Mouse (Mus musculus) neural tube, embryonic 11.5 days (tissue): ENCODE measurements at regions not wholly inside any gene's neighbourhood (a gene's known extent, or its start where the extent isn't known, plus 50 kb on each side); places are given as distances from the start of the nearest gene placed in this dataset.

Source experiments
- ATAC-seq: fragments of 200-750 bp; cut with Nextera tagmentation; 2 replicates; pipeline ENCODE4 v1.8.0; 2017; ENCODE audit warnings: moderate number of reproducible peaks, mild to moderate bottlenecking, moderate TSS enrichment, moderate library complexity; ENCODE audit not compliant: insufficient read depth, low FRiP score, low TSS enrichment
- DNase-seq: peaks from one replicate; pipeline ENCODE4 v3.0.0-alpha.2; 2015; ENCODE audit warnings: low spot score
- H3K27ac ChIP-seq: fragments of 300-500 bp; sonication (generic); 2 replicates; pipeline ENCODE4 v1.5.1; 2014; ENCODE audit warnings: low read depth, mild to moderate bottlenecking, low read length
- H3K27me3 ChIP-seq: fragments of 300-500 bp; sonication (generic); 2 replicates; pipeline ENCODE4 v1.6.1; 2014; ENCODE audit warnings: mild to moderate bottlenecking, low read length, mixed read lengths; ENCODE audit not compliant: control insufficient read depth, insufficient read depth
- H3K36me3 ChIP-seq: fragments of 300-500 bp; sonication (generic); 2 replicates; pipeline ENCODE4 v1.6.1; 2014; ENCODE audit warnings: mild to moderate bottlenecking, low read length, moderate library complexity, mixed read lengths; ENCODE audit not compliant: control insufficient read depth, insufficient read depth
- H3K4me1 ChIP-seq: fragments of 300-500 bp; sonication (generic); 2 replicates; pipeline ENCODE4 v1.6.1; 2014; ENCODE audit warnings: low read length, mixed read lengths; ENCODE audit not compliant: control insufficient read depth, insufficient read depth
- H3K4me2 ChIP-seq: fragments of 300-500 bp; sonication (generic); 2 replicates; pipeline ENCODE4 v1.6.1; 2014; ENCODE audit warnings: low read depth, mild to moderate bottlenecking, moderate library complexity
- H3K4me3 ChIP-seq: fragments of 300-500 bp; sonication (generic); 2 replicates; pipeline ENCODE4 v1.5.1; 2014; ENCODE audit warnings: low read depth, low read length
- H3K9ac ChIP-seq: fragments of 300-500 bp; sonication (generic); 2 replicates; pipeline ENCODE4 v1.6.1; 2014; ENCODE audit warnings: mild to moderate bottlenecking, low read length
- H3K9me3 ChIP-seq: fragments of 300-500 bp; sonication (generic); 2 replicates; pipeline ENCODE4 v1.6.1; 2016; ENCODE audit warnings: low read length; ENCODE audit not compliant: control insufficient read depth
- WGBS: fragments of 180-500 bp; shearing (Covaris S2); extraction: QIAGEN DNeasy Blood & Tissue Kit; methylation state at CpG from one replicate; pipeline ENCODE4 v1.1.7; 2014; 5-methylcytosine and 5-hydroxymethylcytosine counted together

DNA sequence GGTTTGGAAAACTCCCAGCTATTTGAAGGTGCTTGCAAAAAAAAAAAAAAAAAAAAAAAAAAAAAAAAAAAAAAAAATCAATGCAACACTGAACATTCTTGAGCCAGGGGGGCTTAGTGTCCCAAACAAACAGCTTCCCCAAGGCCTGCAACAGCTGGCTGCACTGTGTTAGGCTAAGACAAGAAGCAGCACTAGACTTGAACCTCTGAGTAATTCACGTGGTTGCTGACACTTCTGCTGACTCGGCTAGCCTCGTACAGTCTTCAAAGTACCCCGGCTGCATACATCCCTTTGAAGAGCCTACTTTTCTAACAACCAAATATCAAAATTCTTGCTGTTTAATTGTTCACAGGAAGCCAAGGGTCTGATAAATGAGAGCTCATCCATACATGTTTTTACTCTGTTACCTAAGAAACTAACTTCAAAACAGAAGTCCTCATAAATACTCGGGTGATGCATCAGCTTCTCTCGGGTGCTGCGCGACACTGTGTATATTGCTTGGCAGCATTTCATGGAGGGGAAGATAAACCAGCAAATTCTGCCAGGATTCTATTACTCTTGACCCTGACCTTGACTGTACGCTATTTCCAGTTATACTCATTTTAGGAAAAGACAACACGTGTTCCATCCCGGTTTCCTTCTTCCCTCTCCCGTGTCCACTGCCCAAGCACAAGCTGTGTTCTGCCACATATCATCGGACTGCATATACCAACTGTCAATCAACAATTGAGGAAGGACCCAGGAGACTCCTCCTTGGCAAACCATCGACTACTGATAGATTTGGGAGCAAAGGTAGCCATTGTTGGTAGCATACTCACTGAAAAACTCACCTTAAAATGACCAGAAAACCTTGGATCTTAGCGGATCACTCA lies 352.8 kb upstream of the Nt5c1b start:
- no peaks in the 10 kb centered on the region for H3K27me3 ChIP-seq
- no peak overlapping the region for H3K4me2 ChIP-seq
- H3K9ac ChIP-seq = no peak overlapping the region
- WGBS = 79% methylated on average over 15 of the region's 15 CpGs
- no peaks in the 10 kb centered on the region for H3K4me1 ChIP-seq
- H3K27ac ChIP-seq = no peak overlapping the region
- DNase-seq (no peak), ATAC-seq (no peak)
- no peaks in the 10 kb centered on the region for H3K9me3 ChIP-seq
- H3K4me3 ChIP-seq = no peak overlapping the region
- H3K36me3 ChIP-seq = no peaks in the 10 kb centered on the region

- no peaks in the 10 kb centered on the region for H3K27me3 ChIP-seq
- no peak overlapping the region for H3K4me2 ChIP-seq
- 63% methylated on average over 8 of the region's 8 CpGs for WGBS
- no peaks in the 10 kb centered on the region for H3K9me3 ChIP-seq
- H3K4me1 ChIP-seq = no peaks in the 10 kb centered on the region
- H3K36me3 ChIP-seq = no peaks in the 10 kb centered on the region
- H3K9ac ChIP-seq = no peak overlapping the region
- H3K4me3 ChIP-seq = no peak overlapping the region
- H3K27ac ChIP-seq = no peak overlapping the region
- ATAC-seq (no peak), DNase-seq (peak; percentile 26)
Measured at GRCm38 (mm10) chr12:10035479-10035878, 334.3 kb upstream of the Nt5c1b start.

DNA sequence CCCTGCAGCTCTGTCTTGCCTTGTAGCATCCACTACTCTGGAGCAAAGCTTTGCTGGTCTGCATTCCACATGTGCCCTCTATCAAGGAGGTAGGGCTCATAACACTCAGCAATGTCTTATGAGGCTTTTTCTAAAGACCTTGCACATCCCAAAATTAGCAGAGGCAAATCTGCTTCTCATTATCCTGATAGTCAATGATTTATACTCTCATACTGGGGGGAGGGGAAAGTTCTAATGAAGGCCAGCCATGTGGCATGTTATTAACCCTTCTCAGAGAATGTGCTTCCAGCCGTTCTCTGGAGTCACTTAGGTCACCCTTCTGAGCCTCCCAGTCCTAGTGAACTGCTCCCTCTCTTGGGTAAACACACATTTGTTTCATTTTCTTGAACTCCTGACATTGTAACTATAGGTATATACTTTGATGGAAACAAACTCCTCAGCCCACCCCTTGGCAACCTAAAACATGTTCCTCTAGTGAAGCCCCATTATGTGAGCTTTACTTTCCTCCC lies 307.7 kb upstream of the Nt5c1b start:
- H3K4me1 ChIP-seq = no peaks in the 10 kb centered on the region
- WGBS = 22% methylated on average over 1 of the region's 1 CpGs
- DNase-seq = no peak

DNA sequence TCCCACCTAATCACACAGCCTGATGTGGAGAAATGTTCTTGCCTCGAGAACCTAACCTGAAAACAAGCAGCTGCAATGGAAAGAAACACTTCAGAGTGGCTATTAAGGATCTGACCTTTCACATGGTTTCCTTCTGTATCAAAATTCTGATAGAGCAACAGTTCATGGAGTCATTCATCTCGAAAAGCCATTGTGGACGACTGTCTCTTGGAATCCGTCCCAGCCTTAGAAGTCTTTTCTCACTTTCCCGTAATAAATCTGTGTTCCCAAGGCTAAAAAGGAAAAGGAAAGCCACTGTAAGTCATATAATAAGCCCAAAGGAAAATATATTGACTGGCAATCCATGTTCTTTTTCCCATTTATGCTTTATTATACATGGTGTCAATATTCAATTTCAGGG lies 291.4 kb upstream of the Nt5c1b start:
- 73% methylated on average over 5 of the region's 5 CpGs for WGBS
- Histone ChIP-seq H3K9ac (no peak overlapping the region), H3K9me3 (no peaks in the 10 kb centered on the region), H3K36me3 (no peaks in the 10 kb centered on the region), H3K4me1 (no peaks in the 10 kb centered on the region), H3K4me3 (no peak overlapping the region), H3K27me3 (no peaks in the 10 kb centered on the region), H3K27ac (no peak overlapping the region), H3K4me2 (no peak overlapping the region)
- ATAC-seq (no peak), DNase-seq (no peak)

More for the DNA sequence above, 307.7 kb upstream of the Nt5c1b start:
- Histone ChIP-seq H3K4me2 (no peak overlapping the region), H3K27me3 (no peaks in the 10 kb centered on the region), H3K9me3 (no peaks in the 10 kb centered on the region), H3K4me3 (no peak overlapping the region), H3K36me3 (no peaks in the 10 kb centered on the region), H3K27ac (no peak overlapping the region), H3K9ac (no peak overlapping the region)
- ATAC-seq = no peak

- Histone ChIP-seq H3K36me3 (no peaks in the 10 kb centered on the region), H3K4me1 (no peaks in the 10 kb centered on the region), H3K27me3 (no peaks in the 10 kb centered on the region), H3K9me3 (no peaks in the 10 kb centered on the region), H3K9ac (no peak overlapping the region), H3K4me2 (no peak overlapping the region), H3K27ac (no peak overlapping the region), H3K4me3 (no peak overlapping the region)
- DNase-seq = no peak
- ATAC-seq = no peak
- WGBS = 88% methylated on average over 9 of the region's 9 CpGs
Measured at GRCm38 (mm10) chr12:10079482-10079881, 290.3 kb upstream of the Nt5c1b start.

DNA sequence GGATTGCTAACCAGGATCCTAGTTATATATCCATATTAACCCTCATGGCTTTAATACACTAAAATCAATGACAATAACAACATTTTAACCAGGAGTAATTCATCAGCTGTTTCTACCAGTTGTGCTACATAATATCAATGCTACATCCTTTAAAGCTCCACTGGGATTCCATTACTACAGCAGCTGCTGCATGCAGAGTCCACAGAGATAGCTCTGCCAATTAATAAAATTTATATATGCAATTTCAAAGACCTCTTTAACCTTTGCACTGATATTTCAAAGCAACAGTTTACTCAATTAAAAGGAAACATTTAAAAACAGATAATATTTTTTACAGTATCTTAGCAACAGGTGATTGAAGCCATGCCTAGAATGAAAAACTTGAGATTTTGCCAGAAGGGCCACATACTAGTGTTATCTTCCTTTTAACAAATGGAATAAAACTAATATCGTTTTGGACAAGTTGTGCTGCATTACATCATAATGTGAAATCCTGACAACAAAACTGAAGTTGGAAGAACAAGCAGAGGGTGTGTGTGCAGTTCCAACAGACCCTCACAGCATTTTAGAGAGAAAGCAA lies 256.8 kb upstream of the Nt5c1b start:
- no peak for ATAC-seq
- no peak overlapping the region for H3K9ac ChIP-seq
- 89% methylated on average over 1 of the region's 1 CpGs for WGBS

DNA sequence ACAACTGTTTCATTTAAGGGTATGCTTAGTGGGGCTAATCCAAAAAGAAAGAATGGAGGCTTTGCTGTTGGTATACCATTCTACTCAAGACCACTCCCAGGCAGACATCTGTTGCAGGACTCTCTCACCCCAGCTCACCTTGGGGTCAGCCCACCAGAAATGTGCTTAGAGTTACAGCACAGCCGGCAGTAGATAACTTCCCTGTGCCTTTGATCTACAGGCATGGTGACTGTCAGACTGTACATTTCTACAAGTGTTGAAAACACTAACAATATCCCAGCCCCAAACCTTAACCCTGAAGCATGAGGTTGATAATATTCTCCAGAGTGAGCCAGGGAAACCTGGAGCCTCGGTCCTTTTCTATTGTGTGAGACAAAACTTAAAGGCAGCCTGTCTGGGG lies 247.7 kb upstream of the Nt5c1b start:
- no peaks in the 10 kb centered on the region for H3K36me3 ChIP-seq
- H3K27ac ChIP-seq = no peak overlapping the region
- H3K9ac ChIP-seq = no peak overlapping the region
- H3K27me3 ChIP-seq = no peaks in the 10 kb centered on the region
- ATAC-seq (no peak), DNase-seq (no peak)
- H3K4me3 ChIP-seq = no peak overlapping the region
- no peak overlapping the region for H3K4me2 ChIP-seq
- WGBS = 59% methylated on average over 2 of the region's 2 CpGs
- H3K9me3 ChIP-seq = no peaks in the 10 kb centered on the region
- H3K4me1 ChIP-seq = no peaks in the 10 kb centered on the region

More for the DNA sequence above, 256.8 kb upstream of the Nt5c1b start:
- H3K4me3 ChIP-seq = no peak overlapping the region
- no peaks in the 10 kb centered on the region for H3K9me3 ChIP-seq
- no peaks in the 10 kb centered on the region for H3K4me1 ChIP-seq
- H3K4me2 ChIP-seq = no peak overlapping the region
- no peaks in the 10 kb centered on the region for H3K36me3 ChIP-seq
- no peaks in the 10 kb centered on the region for H3K27me3 ChIP-seq
- DNase-seq = no peak
- no peak overlapping the region for H3K27ac ChIP-seq

DNA sequence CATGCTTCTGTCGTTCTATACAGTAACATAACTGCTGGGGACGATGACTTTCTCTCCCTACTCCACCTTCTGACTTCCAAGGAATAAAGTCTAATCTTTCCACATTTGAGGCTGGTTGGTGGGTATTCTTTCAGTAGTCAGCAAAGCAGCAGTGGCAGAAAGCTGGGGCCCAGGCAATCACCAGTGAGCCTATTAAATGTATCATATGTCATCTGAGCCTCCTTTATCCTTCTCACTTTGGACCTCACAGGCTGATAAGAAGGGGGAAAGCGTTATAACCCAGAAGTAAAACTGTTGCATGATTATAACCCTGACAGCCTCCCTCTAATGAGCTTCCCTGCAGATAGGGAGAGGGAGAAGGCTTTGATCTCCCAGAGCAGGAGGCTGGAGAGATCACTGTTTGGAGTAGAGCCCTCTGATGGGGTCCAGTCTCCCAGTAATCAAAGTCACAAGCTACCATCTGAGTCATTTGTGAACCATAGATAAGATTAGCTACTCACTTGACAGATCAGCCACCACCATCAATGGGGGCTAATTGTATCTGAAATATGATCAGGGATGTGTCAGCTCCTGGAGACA lies 241.7 kb upstream of the Nt5c1b start:
- no peaks in the 10 kb centered on the region for H3K9me3 ChIP-seq
- H3K27me3 ChIP-seq = no peaks in the 10 kb centered on the region
- H3K27ac ChIP-seq = no peak overlapping the region
- ATAC-seq (no peak), DNase-seq (no peak)
- 53% methylated on average over 3 of the region's 3 CpGs for WGBS
- H3K4me2 ChIP-seq = no peak overlapping the region
- H3K9ac ChIP-seq = no peak overlapping the region
- no peaks in the 10 kb centered on the region for H3K4me1 ChIP-seq
- no peak overlapping the region for H3K4me3 ChIP-seq
- no peaks in the 10 kb centered on the region for H3K36me3 ChIP-seq
